In the genomic region with DNA sequence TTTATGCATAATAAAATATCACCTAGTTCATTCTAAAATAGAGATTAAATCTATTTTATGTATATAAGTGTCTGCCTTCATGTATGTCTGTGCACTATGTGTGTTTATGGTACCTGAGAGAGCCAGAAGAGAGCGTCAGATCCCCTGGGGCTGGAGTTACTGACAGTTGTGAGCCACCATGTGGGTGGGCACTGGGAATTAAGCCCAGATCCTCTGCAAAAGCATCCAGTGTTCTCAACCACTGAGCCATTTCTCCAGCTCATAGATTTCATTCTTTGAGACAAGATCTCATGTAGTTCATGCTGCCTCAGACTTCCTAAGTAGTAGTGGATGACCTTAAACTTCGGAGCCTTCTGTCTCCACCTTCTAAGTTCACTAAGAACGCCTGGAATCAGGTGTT, we compare ENCODE assay signal across 24 mouse cellular contexts.
"Had no signal": no experiment of that assay in that cellular context is flagged by ENCODE, and none has a peak within 500 bp of the region (broad histone marks: within the 10 kb centered on the region; RNA-seq: fewer than 3 reads in every experiment).

No protein-coding gene starts in this region.

- DNase-seq: gastrocnemius, postnatal 14 days; heart, adult 18-20 months; heart, postnatal 10 days; heart, postnatal 4 days; kidney, adult 18-20 months; kidney, adult 8-10 months; kidney, postnatal 10 days; kidney, postnatal 25 days; kidney, postnatal 4 days; liver had no signal

- ATAC-seq: hindbrain, embryonic 16.5 days; inflammation-experienced regulatory T-cells, adult 6 months; intestine, embryonic 15.5 days; intestine, postnatal 0 days; liver, embryonic 12.5 days had no signal

- H3K36me3 ChIP-seq: hindbrain, embryonic 10.5 days; hindbrain, embryonic 12.5 days; intestine, embryonic 15.5 days; limb, embryonic 10.5 days; limb, embryonic 12.5 days; liver, embryonic 12.5 days had no signal

- H3K4me2 ChIP-seq: heart, embryonic 12.5 days; hindbrain, embryonic 12.5 days; hindbrain, embryonic 14.5 days; intestine, embryonic 15.5 days; limb, embryonic 12.5 days; liver, embryonic 12.5 days had no signal

- H3K4me1 ChIP-seq: intestine, embryonic 15.5 days; liver, embryonic 12.5 days had no signal

- H3K9ac ChIP-seq: heart, embryonic 12.5 days; hindbrain, embryonic 12.5 days; hindbrain, embryonic 14.5 days; intestine, embryonic 15.5 days; limb, embryonic 12.5 days; liver, embryonic 12.5 days; liver, embryonic 14.5 days had no signal

- H3K9me3 ChIP-seq: heart, embryonic 10.5 days; heart, embryonic 12.5 days; hindbrain, embryonic 10.5 days; hindbrain, embryonic 12.5 days; intestine, embryonic 15.5 days; limb, embryonic 10.5 days; limb, embryonic 12.5 days; liver, embryonic 12.5 days had no signal

- H3K4me3 ChIP-seq: heart, embryonic 10.5 days; heart, embryonic 12.5 days; hindbrain, embryonic 10.5 days; hindbrain, embryonic 12.5 days; intestine, embryonic 15.5 days; layer of hippocampus, adult 2 months; limb, embryonic 10.5 days; limb, embryonic 12.5 days; liver, embryonic 12.5 days had no signal

- H3K27ac ChIP-seq: heart, embryonic 10.5 days; hindbrain, embryonic 10.5 days; hindbrain, embryonic 12.5 days; hindbrain, embryonic 14.5 days; intestine, embryonic 15.5 days; layer of hippocampus, adult 2 months; limb, embryonic 10.5 days; limb, embryonic 12.5 days; liver, embryonic 12.5 days; liver, embryonic 14.5 days had no signal

- H3K27me3 ChIP-seq: heart, embryonic 12.5 days; hindbrain, embryonic 12.5 days; intestine, embryonic 15.5 days; limb, embryonic 12.5 days; liver, embryonic 12.5 days had no signal
